Mouse (Mus musculus): ENCODE results near the gene Lalba. TPM values are rescaled to one million over a fixed set of nuclear protein-coding genes. Genes with fewer than 3 reads are reported as not detected.

The Lalba gene
- polyA plus RNA-seq, 1 experiment = not detected

DNA sequence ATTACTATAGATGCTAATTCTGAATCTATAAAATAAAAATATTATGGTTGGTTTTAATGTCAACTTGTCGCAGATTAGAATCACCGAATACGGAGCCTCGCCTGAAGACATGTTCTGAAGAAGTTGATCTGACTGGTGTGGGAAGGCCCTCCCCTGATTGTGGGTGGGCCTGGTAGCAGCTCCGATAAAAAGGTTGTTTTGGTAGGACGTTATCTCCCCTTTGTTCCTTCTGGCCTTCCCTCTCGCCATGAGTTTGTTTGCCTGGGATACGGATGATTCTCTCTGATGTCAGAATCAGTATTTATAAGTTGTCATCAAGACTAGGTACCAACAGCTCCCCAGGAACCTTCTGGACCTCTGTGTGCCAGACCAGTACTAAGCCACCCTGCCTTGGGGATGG is 29.7 kb upstream of the Lalba start:
- DNase-seq (ENCODE audit: low read depth) = no peak
- TF ChIP-seq CTCF (IDR thresholded peaks at IDR 0.05; ENCODE audit: borderline replicate concordance, extremely low read depth, insufficient read depth, insufficient read length) (no peak), POLR2A (IDR thresholded peaks at IDR 0.05; ENCODE audit: borderline replicate concordance, extremely low read depth, insufficient read depth, insufficient read length, poor library complexity, severe bottlenecking) (no peak)

- no peak for DNase-seq (ENCODE audit: low read depth)
- no peak for TF ChIP-seq CTCF (IDR thresholded peaks at IDR 0.05; ENCODE audit: borderline replicate concordance, extremely low read depth, insufficient read depth, insufficient read length)
Measured at GRCm38 (mm10) chr15:98511386-98511928, 28.9 kb upstream of the Lalba start.

- peak; percentile 85 for DNase-seq (ENCODE audit: low read depth)
- TF ChIP-seq CTCF (IDR thresholded peaks at IDR 0.05; ENCODE audit: borderline replicate concordance, extremely low read depth, insufficient read depth, insufficient read length) (peak; percentile 87), POLR2A (IDR thresholded peaks at IDR 0.05; ENCODE audit: borderline replicate concordance, extremely low read depth, insufficient read depth, insufficient read length, poor library complexity, severe bottlenecking) (no peak)
Measured at GRCm38 (mm10) chr15:98510438-98511385, 28.2 kb upstream of the Lalba start.

DNA sequence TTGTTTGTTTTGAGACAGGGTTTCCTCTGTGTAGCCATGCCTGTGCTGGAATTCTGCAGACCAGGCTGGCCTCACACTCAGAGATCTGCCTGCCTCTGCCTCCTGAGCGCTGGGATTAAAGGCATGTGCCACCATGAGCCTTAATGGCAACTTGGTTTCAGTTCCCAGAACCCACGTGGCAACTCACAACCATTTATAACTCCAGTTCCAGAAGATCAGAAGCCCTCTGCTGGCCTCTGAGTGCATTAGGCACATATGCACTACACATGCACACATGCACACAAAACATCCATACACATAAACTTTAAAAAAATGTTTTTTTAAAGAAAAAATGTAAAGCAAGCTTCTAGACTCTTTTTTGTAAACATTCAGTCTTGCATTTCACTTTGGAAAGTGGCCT is 26.9 kb upstream of the Lalba start:
- TF ChIP-seq CTCF (IDR thresholded peaks at IDR 0.05; ENCODE audit: borderline replicate concordance, extremely low read depth, insufficient read depth, insufficient read length) (no peak), POLR2A (IDR thresholded peaks at IDR 0.05; ENCODE audit: borderline replicate concordance, extremely low read depth, insufficient read depth, insufficient read length, poor library complexity, severe bottlenecking) (no peak)
- no peak for DNase-seq (ENCODE audit: low read depth)

DNA sequence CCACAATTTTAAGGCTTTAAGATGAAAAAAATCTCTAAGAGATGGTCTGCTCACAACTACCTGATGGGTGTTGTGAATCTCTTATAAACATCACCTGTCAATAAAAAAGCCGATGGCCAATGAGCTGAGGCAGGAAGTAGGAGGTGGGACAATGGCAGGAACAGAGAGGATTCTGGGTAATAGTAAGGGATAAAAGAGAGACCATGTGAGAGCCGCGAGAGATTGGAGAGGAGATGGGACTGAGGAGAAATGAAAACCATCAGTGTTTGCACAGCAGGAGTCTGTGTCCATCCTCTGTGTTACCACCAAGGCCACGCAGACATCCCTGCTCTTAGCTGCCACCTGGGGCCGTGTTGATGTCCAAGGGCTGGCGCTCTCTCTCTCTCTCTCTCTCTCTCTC is 24.8 kb upstream of the Lalba start:
- no peak for TF ChIP-seq POLR2A (IDR thresholded peaks at IDR 0.05; ENCODE audit: borderline replicate concordance, extremely low read depth, insufficient read depth, insufficient read length, poor library complexity, severe bottlenecking)
- no peak for TF ChIP-seq CTCF (IDR thresholded peaks at IDR 0.05; ENCODE audit: borderline replicate concordance, extremely low read depth, insufficient read depth, insufficient read length)
- DNase-seq (ENCODE audit: low read depth) = no peak

DNA sequence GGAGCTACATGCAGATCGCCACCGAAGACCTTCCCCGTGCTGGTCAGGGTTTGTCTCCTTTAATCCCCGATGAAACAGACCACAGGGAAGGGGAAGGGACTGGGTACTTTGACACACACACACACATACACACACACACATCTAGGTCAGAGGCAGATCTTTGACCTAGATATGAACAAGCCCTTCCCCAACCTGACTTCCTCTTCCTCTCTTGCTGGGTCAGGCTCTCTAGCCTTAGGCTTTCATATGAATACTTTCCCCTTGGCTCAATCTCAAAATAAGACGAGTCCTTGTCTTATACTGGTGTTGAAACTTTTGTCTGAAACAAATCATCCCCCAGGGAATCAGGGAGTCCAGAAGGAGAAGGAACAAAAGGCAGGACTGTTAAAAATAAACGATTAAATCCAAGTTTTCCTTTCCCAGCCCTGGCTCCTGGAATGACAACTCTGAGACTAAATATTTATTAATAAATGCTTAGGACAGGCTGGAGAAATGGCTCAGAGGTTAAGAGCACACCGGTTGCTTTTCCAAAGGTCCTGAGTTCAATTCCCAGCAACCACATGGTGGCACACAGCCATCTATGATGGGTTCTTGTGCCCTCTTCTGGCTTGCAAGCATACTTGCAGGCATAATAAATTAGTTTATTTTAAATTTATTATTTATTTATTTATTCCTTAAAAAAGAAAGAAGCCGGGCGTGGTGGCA is 23.9 kb upstream of the Lalba start:
- no peak for TF ChIP-seq CTCF (IDR thresholded peaks at IDR 0.05; ENCODE audit: borderline replicate concordance, extremely low read depth, insufficient read depth, insufficient read length)
- TF ChIP-seq POLR2A (IDR thresholded peaks at IDR 0.05; ENCODE audit: borderline replicate concordance, extremely low read depth, insufficient read depth, insufficient read length, poor library complexity, severe bottlenecking) = no peak

GRCm38 (mm10) chr15:98504514-98504913 is 22.0 kb upstream of the Lalba start:
- TF ChIP-seq POLR2A (IDR thresholded peaks at IDR 0.05; ENCODE audit: borderline replicate concordance, extremely low read depth, insufficient read depth, insufficient read length, poor library complexity, severe bottlenecking) (no peak), CTCF (IDR thresholded peaks at IDR 0.05; ENCODE audit: borderline replicate concordance, extremely low read depth, insufficient read depth, insufficient read length) (peak; percentile 73)
- peak; percentile 53 for DNase-seq (ENCODE audit: low read depth)

More for the DNA sequence above, 23.9 kb upstream of the Lalba start:
- DNase-seq (ENCODE audit: low read depth) = no peak

GRCm38 (mm10) chr15:98503317-98503716 is 20.8 kb upstream of the Lalba start:
- no peak for TF ChIP-seq CTCF (IDR thresholded peaks at IDR 0.05; ENCODE audit: borderline replicate concordance, extremely low read depth, insufficient read depth, insufficient read length)
- TF ChIP-seq POLR2A (IDR thresholded peaks at IDR 0.05; ENCODE audit: borderline replicate concordance, extremely low read depth, insufficient read depth, insufficient read length, poor library complexity, severe bottlenecking) = no peak
- DNase-seq (ENCODE audit: low read depth) = no peak

DNA sequence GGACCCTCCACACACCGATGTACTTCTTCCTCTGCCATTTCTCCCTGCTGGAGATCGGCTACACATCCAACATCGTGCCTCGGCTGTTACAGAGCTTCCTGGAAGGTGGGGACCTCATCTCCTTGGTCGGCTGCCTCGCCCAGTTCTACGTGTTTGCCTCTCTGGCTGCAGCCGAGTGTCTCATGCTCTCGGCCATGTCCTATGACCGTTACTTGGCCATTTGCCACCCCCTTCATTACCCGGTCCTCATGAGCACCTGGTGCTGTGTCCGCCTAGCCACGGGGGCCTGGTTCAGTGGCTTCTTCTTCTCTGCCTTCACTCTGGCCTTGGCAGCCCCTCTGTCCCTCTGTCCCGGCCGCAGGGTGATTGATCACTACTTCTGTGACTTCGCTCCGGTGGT is 15.1 kb upstream of the Lalba start:
- no peak for TF ChIP-seq POLR2A (IDR thresholded peaks at IDR 0.05; ENCODE audit: borderline replicate concordance, extremely low read depth, insufficient read depth, insufficient read length, poor library complexity, severe bottlenecking)
- TF ChIP-seq CTCF (IDR thresholded peaks at IDR 0.05; ENCODE audit: borderline replicate concordance, extremely low read depth, insufficient read depth, insufficient read length) = no peak
- DNase-seq (ENCODE audit: low read depth) = no peak

DNA sequence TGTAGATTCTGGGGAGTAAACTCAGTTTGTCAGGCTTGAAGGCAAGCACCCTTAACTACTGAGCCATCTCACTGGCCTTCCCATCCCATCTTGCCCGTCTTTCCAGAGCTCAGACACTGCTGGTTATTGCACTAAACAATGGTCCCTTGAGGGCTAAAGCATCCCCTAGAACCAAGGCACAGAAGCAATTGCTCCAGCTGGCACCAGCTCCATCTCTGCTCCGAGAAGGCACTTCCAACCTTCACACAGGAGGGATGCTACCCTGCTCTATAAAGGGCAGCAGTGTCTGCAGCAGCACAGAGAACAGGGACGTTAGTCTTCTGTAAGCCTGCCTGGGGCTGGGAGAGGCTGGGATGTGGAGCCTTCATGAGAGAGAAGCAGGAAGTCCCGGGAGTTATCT is 9.6 kb upstream of the Lalba start, which contains the start of gene Olfr279:
Gene Olfr279 (plus strand): TSS at position 301 of the 400 bp plus-strand sequence.
- TF ChIP-seq CTCF (IDR thresholded peaks at IDR 0.05; ENCODE audit: borderline replicate concordance, extremely low read depth, insufficient read depth, insufficient read length) = no peak
- TF ChIP-seq POLR2A (IDR thresholded peaks at IDR 0.05; ENCODE audit: borderline replicate concordance, extremely low read depth, insufficient read depth, insufficient read length, poor library complexity, severe bottlenecking) = no peak
- no peak for DNase-seq (ENCODE audit: low read depth)

DNA sequence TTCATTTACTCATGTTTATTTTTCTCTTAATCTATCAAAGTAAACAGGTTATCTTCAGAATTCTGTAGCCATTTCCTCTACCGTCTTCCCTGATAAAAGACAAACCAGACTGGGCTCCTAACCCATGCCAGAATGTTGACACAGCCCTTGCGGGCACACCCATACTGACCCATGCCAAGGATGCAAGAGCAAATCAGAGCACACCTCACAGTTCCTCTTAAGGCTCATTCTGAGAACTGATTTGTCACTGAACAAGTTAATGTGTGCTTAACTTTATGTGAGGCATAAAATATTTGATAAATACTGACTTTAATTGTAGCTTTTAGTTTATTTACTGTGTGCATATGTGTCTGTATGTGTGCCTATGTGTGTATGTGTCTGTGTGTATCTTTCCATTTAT is 8.8 kb upstream of the Lalba start:
- no peak for DNase-seq (ENCODE audit: low read depth)
- no peak for TF ChIP-seq CTCF (IDR thresholded peaks at IDR 0.05; ENCODE audit: borderline replicate concordance, extremely low read depth, insufficient read depth, insufficient read length)
- no peak for TF ChIP-seq POLR2A (IDR thresholded peaks at IDR 0.05; ENCODE audit: borderline replicate concordance, extremely low read depth, insufficient read depth, insufficient read length, poor library complexity, severe bottlenecking)

Measured in brain, embryonic 14.5 days (tissue).